Mouse (Mus musculus) myocyte (in vitro differentiated cells): ENCODE results near the gene Tdrd9. TPM values are rescaled to one million over a fixed set of nuclear protein-coding genes. Genes with fewer than 3 reads are reported as not detected.

ENCODE experiments used
- H3K27me3 ChIP-seq: one replicate; pipeline ENCODE4 v1.6.1; 2011; ENCODE audit not compliant: control insufficient read depth, insufficient read depth, insufficient read length
- H3K36me3 ChIP-seq: one replicate; pipeline ENCODE4 v1.6.1; 2011; ENCODE audit not compliant: control insufficient read depth, insufficient read depth
- H3K4me2 ChIP-seq: one replicate; pipeline ENCODE4 v1.6.1; 2011; ENCODE audit warnings: low read depth, control low read depth
- H3K4me3 ChIP-seq: one replicate; pipeline ENCODE4 v1.5.1; 2011; ENCODE audit warnings: mild to moderate bottlenecking, control low read depth, moderate library complexity
- H3K79me2 ChIP-seq: one replicate; pipeline ENCODE4 v1.6.1; 2011; ENCODE audit not compliant: control insufficient read depth, insufficient read depth
- H3ac ChIP-seq: one replicate; pipeline ENCODE4 v1.6.1; 2011; ENCODE audit not compliant: control insufficient read depth, insufficient read length
- CEBPB ChIP-seq: IDR thresholded peaks from 2 replicates; pipeline ENCODE4 v1.6.1; 2011; ENCODE audit warnings: mild to moderate bottlenecking, moderate library complexity; ENCODE audit not compliant: poor library complexity, insufficient read depth, severe bottlenecking
- E2F4 ChIP-seq: IDR thresholded peaks from one replicate; pipeline ENCODE4 v1.6.1; 2011; ENCODE audit warnings: mild to moderate bottlenecking, control low read depth, moderate library complexity; ENCODE audit not compliant: insufficient read depth
- MAX ChIP-seq: IDR thresholded peaks from one replicate; pipeline ENCODE4 v1.6.1; 2011; ENCODE audit warnings: low read depth, mild to moderate bottlenecking, control low read depth
- MYOD1 ChIP-seq, 3 experiments: IDR thresholded peaks; one replicate each; pipeline ENCODE4 v1.6.1; 2011; ENCODE audit warnings: control low read depth in 2 of 3, low read depth in 2 of 3, mild to moderate bottlenecking in 2 of 3, moderate library complexity in 1 of 3; ENCODE audit not compliant: insufficient read length in 2 of 3, control insufficient read depth in 1 of 3
- MYOG ChIP-seq, 3 experiments: IDR thresholded peaks; one replicate each; pipeline ENCODE4 v1.6.1; 2011; ENCODE audit warnings: control low read depth in 2 of 3, low read depth in 2 of 3, mild to moderate bottlenecking in 2 of 3; ENCODE audit not compliant: insufficient read length in 2 of 3, control insufficient read depth in 1 of 3, insufficient read depth in 1 of 3
- POLR2A ChIP-seq: IDR thresholded peaks from one replicate; pipeline ENCODE4 v1.6.1; 2011; ENCODE audit warnings: low read depth, mild to moderate bottlenecking, control low read depth, moderate library complexity; ENCODE audit not compliant: insufficient read length
- POLR2AphosphoS2 ChIP-seq: IDR thresholded peaks from one replicate; pipeline ENCODE4 v1.6.1; 2011; ENCODE audit warnings: low read depth, control low read depth; ENCODE audit not compliant: insufficient read length
- REST ChIP-seq: IDR thresholded peaks from one replicate; pipeline ENCODE4 v1.6.1; 2011; ENCODE audit warnings: mild to moderate bottlenecking, control low read depth, moderate library complexity; ENCODE audit not compliant: insufficient read depth, insufficient read length
- SRF ChIP-seq: IDR thresholded peaks from one replicate; pipeline ENCODE4 v1.6.1; 2011; ENCODE audit warnings: low read depth; ENCODE audit not compliant: control insufficient read depth, insufficient read length
- TCF12 ChIP-seq: IDR thresholded peaks from one replicate; pipeline ENCODE4 v1.6.1; 2011; ENCODE audit warnings: mild to moderate bottlenecking, control low read depth; ENCODE audit not compliant: poor library complexity, insufficient read depth, severe bottlenecking
- TCF3 ChIP-seq: IDR thresholded peaks from one replicate; pipeline ENCODE4 v1.6.1; 2011; ENCODE audit warnings: low read depth, control low read depth; ENCODE audit not compliant: insufficient read length
- USF1 ChIP-seq: IDR thresholded peaks from one replicate; pipeline ENCODE4 v1.6.1; 2011; ENCODE audit warnings: low read depth, mild to moderate bottlenecking, control low read depth, moderate library complexity
- polyA plus RNA-seq: library from polyadenylated mRNA; unstranded; fragments of >200 nt; fragmentation: generic; extraction: Trizol; gene quantifications from one replicate; pipeline ENCODE4 v1.2.1, GENCODE M21; 2012; ENCODE audit warnings: missing spikeins

Tdrd9 gene
- polyA plus RNA-seq, 1 experiment = 1.7 TPM

- Histone ChIP-seq H3ac (no peak overlapping the region), H3K4me2 (no peak overlapping the region), H3K27me3 (no peaks in the 10 kb centered on the region), H3K79me2 (no peaks in the 10 kb centered on the region), H3K4me3 (no peak overlapping the region), H3K36me3 (no peaks in the 10 kb centered on the region)
- TF ChIP-seq REST = no peak
- no peak for TF ChIP-seq CEBPB
- TF ChIP-seq E2F4 = no peak
- no peak for TF ChIP-seq USF1
- TF ChIP-seq MYOG (IDR thresholded peaks at IDR 0.05; ENCODE audit: control insufficient read depth in 1 of 3, insufficient read depth in 1 of 3, insufficient read length in 2 of 3, low read depth in 2 of 3) = no peak
- no peak for TF ChIP-seq POLR2A
- TF ChIP-seq MYOD1 (IDR thresholded peaks at IDR 0.05; ENCODE audit: control insufficient read depth in 1 of 3, insufficient read length in 2 of 3, low read depth in 2 of 3) = no peak
- TF ChIP-seq POLR2AphosphoS2 = no peak
- no peak for TF ChIP-seq SRF
Measured at GRCm38 (mm10) chr12:112079911-112080310, 108.6 kb downstream of the Tdrd9 start.

GRCm38 (mm10) chr12:112080911-112081310 is 109.6 kb downstream of the Tdrd9 start:
- Histone ChIP-seq H3K27me3 (no peaks in the 10 kb centered on the region), H3K36me3 (no peaks in the 10 kb centered on the region), H3K79me2 (no peaks in the 10 kb centered on the region), H3K4me2 (no peak overlapping the region), H3ac (no peak overlapping the region), H3K4me3 (no peak overlapping the region)
- TF ChIP-seq MYOD1 (IDR thresholded peaks at IDR 0.05; ENCODE audit: control insufficient read depth in 1 of 3, insufficient read length in 2 of 3, low read depth in 2 of 3) = no peak
- TF ChIP-seq POLR2AphosphoS2 = no peak
- no peak for TF ChIP-seq MYOG (IDR thresholded peaks at IDR 0.05; ENCODE audit: control insufficient read depth in 1 of 3, insufficient read depth in 1 of 3, insufficient read length in 2 of 3, low read depth in 2 of 3)
- no peak for TF ChIP-seq SRF
- no peak for TF ChIP-seq POLR2A
- TF ChIP-seq MAX = no peak
- no peak for TF ChIP-seq TCF3
- TF ChIP-seq E2F4 = no peak

- H3K4me2 ChIP-seq = no peak overlapping the region
- no peaks in the 10 kb centered on the region for H3K79me2 ChIP-seq
- no peak for TF ChIP-seq TCF12
- H3K4me3 ChIP-seq = no peak overlapping the region
- no peak overlapping the region for H3ac ChIP-seq
- H3K36me3 ChIP-seq = no peaks in the 10 kb centered on the region
- no peaks in the 10 kb centered on the region for H3K27me3 ChIP-seq
Measured at GRCm38 (mm10) chr12:112082241-112082640, 110.9 kb downstream of the Tdrd9 start.

- no peak overlapping the region for H3K4me2 ChIP-seq
- no peaks in the 10 kb centered on the region for H3K79me2 ChIP-seq
- TF ChIP-seq POLR2A (no peak), E2F4 (no peak), TCF3 (no peak), TCF12 (no peak), POLR2AphosphoS2 (no peak), MYOD1 (IDR thresholded peaks at IDR 0.05; ENCODE audit: control insufficient read depth in 1 of 3, insufficient read length in 2 of 3, low read depth in 2 of 3) (no peak), USF1 (no peak), SRF (no peak), REST (no peak), CEBPB (no peak), MAX (no peak), MYOG (IDR thresholded peaks at IDR 0.05; ENCODE audit: control insufficient read depth in 1 of 3, insufficient read depth in 1 of 3, insufficient read length in 2 of 3, low read depth in 2 of 3) (no peak)
- no peaks in the 10 kb centered on the region for H3K27me3 ChIP-seq
- no peak overlapping the region for H3ac ChIP-seq
- no peak overlapping the region for H3K4me3 ChIP-seq
- H3K36me3 ChIP-seq = no peaks in the 10 kb centered on the region
Measured at GRCm38 (mm10) chr12:112086250-112086649, 114.9 kb downstream of the Tdrd9 start.

- H3ac ChIP-seq = no peak overlapping the region
- no peaks in the 10 kb centered on the region for H3K79me2 ChIP-seq
- no peak overlapping the region for H3K4me2 ChIP-seq
- no peak for TF ChIP-seq REST
- TF ChIP-seq TCF12 = no peak
- no peak for TF ChIP-seq TCF3
- no peak for TF ChIP-seq MYOG (IDR thresholded peaks at IDR 0.05; ENCODE audit: control insufficient read depth in 1 of 3, insufficient read depth in 1 of 3, insufficient read length in 2 of 3, low read depth in 2 of 3)
- no peak for TF ChIP-seq SRF
- TF ChIP-seq USF1 = no peak
- TF ChIP-seq MAX = no peak
- no peak for TF ChIP-seq CEBPB
- TF ChIP-seq E2F4 = no peak
- TF ChIP-seq POLR2A = no peak
- no peak for TF ChIP-seq POLR2AphosphoS2
- no peak for TF ChIP-seq MYOD1 (IDR thresholded peaks at IDR 0.05; ENCODE audit: control insufficient read depth in 1 of 3, insufficient read length in 2 of 3, low read depth in 2 of 3)
- H3K4me3 ChIP-seq = no peak overlapping the region
- no peaks in the 10 kb centered on the region for H3K36me3 ChIP-seq
- H3K27me3 ChIP-seq = no peaks in the 10 kb centered on the region
Measured at GRCm38 (mm10) chr12:112086726-112087125, 115.4 kb downstream of the Tdrd9 start.
